Mouse (Mus musculus) heart, postnatal 10 days (tissue): ENCODE data around the gene Arid3a. TPM values are rescaled to one million over a fixed set of nuclear protein-coding genes. Genes with fewer than 3 reads are reported as not detected.
A peak's percentile ranks its signal among the peaks of the same experiment; 100 is the strongest.

Experiments used
- DNase-seq, 2 experiments: peaks; one replicate each; pipeline ENCODE4 v3.0.0; 2021
- intact Hi-C: fragments of 180-260 bp; cut with DNase I; formaldehyde crosslinking; loops from one replicate; pipeline ENCODE4 v1.15.1; 2025
- total RNA-seq, 2 experiments: library from RNA; stranded (reverse); gene quantifications; 2 replicates each; pipeline ENCODE4 v1.2.3; 2021

The Arid3a gene
- total RNA-seq, 2 experiments from 2014 or later, result 3.1 to 3.2 TPM

DNA sequence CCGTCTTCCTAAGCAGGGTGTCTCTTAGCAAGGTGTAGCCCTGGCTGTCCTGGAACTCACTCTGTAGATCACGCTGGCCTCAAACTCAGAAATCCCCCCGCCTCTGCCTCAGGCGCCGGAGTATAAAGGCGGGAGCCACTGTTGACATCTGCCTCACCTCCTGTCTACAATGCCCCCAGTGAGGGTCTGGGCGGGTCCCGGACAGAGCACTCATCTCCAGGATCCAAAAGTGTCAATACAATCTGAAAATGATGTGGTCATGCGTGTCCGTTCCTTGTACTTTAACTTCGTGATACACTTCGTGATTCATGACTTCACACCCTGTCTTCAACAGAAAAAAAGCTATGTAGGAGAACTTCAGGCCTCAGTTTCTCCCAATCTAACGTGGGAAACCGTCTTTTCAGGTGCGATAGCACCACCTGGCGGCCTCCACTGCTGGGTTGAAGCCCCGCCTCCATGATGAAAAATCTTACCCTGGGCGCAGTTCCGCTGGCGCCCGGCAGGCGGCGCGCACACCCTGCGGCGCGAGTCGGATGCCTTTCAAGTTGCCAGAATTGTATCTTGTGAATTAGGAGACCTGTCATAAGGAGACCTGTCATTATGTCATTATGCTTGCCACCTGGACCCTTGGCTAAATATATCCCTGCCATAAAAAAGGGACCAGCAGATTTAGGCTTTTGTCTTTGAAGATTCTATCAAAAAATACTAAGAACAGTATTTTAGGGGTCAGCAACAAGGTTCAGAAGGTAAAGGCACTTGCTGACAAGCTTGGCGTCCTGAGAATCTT, 1.7 kb upstream of the Arid3a start:
- intact Hi-C loops, result loop anchor here (1.0 kb wide), 3 partner anchors 33 to 90 kb away; no protein-coding TSS in a partner anchor
- DNase-seq, result peak; percentile 94 to 97

DNA sequence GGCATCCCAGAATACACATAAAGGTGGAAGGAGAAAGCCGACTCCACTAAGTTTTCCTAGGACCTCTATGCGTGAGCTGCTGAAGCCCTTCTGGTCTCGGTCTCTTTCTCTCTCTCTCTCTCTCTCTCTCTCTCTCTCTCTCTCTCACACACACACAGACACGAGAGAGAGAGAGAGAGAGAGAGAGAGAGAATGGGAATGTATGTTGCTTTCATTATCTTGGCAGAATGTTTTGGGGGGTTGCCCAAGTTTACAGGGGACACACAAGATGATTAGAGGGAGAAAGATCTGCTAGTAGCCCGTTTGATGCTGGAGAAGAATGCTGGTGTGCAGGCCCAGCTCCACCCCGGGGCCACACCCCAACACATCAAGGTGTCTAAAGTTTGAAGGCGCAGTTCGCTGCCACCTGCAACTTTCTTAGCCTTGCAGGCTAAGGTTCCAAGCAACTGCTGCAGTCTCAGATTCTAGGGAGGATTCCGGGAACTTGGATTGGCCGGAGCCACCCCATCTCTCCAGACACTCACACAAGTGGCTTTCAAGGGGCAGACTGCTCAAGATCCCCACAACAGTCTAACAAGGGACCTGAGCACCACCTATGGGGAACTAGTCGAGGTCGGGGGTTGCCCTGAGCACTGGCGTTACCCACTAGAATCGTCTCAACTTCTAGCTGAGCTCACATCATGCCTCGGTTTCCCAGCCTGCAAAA, 905 bp upstream of the Arid3a start:
- peak in 1 of 2 experiments; percentile 27 for DNase-seq
- intact Hi-C loops, result loop anchor here (1.0 kb wide), 3 partner anchors 32 to 91 kb away; no protein-coding TSS in a partner anchor

DNA sequence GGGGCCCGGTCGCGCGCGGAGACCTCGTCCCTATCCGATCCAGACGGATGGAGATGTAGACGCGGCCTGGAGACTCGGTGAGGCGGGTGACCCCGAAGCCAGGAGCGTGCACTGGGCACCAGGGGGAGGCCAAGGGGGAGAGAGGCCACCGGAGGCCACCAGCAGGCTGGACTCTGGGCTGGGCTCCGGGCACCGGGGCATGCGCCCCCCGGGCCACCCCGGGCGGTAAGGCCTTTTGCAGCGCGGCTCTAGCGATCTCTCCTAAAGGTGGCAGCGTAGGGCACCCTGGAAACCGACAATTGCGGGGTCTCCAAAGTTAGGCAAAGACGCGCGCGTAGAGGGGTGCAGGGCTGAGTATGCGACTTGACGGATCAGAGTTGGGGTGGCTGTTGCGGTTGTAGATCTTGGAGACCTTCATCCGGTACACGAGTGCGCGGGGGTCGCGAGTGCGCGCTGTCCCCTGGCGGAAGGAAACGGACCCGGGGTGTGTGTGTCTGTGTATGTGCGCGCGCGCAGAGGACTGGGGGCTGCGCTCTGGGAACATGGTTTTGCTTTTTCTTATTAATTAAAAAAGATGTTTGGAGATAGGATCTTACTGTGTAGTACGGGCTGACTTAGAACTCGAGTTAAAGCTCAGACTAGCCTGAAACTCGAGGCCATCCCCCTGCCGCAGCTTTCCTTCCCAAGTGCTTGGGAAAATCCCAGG, 634 bp downstream of the Arid3a start:
- DNase-seq, result peak; percentile 58 to 70

DNA sequence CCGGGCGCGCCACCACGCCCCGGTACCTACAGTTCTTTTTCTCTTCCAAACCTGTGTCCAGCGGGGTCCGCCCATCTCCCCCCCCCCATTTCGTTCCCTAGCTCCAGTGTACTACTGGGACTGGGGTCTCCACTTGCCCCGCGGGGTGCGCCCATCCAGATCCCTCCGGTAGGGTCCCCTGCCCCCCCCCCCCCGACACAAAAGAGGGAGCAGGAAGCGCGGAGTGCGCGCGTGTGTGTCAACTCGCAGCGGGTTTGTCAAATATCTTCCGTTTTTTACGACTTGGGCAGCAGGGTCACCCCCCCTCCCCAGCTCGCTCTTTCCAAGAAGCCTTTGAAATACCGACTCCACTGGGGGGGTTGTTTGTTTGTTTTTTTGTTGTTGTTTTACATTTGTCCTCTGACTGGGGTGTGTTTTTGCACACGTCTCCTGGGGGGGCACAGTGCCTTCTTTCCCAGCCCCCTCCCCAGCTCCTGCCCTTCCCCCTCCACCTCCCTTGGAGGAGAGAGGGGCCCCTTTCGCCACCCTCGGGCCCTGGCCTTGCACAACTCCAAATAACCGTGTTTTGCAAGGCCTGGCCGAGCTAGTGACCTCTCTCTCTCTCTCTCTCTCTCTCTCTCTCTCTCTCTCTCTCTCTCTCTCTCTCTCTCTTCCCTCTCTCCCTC, 1.3 kb downstream of the Arid3a start:
- intact Hi-C loops, result no loop called here
- DNase-seq, result peak in 1 of 2 experiments; percentile 24

More for the DNA sequence above, 634 bp downstream of the Arid3a start:
- intact Hi-C loops, result no loop called here

DNA sequence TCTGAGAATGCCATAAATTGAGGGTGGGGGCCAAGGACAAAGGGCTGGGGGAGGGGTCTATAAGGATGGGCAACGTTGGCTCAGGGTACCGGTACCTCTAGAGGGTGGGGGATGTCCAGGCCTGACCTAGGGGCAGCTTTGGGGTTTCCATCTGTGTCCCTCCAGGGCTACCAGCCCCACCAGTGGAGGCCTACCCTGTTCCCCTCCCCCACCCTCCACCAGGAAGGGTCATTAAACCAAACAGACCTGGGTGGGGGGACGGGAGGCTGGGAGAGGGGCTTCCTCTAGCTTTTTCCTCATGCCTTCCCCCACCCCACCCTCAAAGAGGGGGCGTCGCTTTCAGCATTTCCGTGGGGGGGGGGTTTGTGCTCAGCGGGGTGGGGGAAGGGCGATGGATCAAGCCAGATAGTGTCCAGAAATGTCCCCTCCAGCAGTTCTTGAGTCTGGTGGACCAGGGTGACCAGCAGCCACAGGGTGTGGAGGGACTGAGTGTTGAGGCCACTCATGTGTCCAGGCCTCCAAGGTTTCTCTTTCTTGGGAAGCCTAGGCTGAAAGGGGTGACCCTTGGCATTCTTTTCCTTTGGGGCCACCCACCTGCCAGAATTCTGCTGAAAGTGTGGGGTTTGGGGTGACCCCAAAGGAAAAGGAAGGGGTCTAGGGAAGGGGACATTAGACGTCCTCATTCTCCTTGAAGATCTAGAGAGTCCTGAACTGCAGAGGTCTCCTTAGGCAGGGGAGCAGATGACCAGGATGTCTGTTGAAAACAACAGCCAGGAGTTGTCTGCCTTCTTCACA, 2.3 kb downstream of the Arid3a start:
- intact Hi-C loops, result no loop called here
- no peak for DNase-seq

DNA sequence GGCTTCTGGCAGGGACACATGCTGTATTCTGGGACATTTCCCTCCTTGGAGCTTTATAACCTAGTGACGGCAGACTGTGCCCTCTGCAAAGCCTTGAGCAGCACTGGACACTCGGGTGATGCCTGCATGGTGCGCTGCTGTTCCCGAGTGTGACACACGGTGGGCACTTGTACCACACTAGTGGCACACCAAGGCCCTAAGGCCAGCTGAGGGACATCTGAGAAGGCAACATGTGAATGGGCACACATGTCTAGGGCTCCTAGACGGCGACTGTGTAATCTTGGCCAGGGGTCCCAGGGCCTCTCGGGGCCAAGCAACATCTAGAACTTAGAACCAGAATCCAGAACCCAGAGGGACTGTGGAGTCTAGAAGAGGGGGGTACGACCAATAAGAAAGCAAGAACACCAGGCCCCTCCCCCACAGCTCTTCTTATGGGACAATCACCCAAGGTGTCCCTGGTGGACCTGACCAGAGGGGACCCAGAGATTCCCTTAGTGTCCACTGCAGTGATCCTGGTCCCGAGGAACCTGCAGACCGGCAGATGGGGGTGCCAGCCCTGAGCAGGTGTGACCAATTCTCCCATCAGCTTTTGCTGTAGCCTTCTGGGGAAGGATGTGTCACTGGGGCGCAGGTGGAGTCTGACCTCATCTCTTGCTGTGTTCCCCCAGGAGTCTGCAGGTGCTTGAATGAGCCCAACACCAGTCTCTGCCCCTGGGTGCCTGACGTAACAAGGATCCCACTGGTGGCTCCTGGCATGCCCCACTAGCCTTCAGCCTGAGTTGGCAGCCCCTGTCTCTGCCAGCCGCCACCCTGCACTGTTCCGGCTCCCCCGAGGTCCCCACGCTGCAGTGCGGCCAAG, 3.4 kb downstream of the Arid3a start:
- intact Hi-C loops, result no loop called here

DNA sequence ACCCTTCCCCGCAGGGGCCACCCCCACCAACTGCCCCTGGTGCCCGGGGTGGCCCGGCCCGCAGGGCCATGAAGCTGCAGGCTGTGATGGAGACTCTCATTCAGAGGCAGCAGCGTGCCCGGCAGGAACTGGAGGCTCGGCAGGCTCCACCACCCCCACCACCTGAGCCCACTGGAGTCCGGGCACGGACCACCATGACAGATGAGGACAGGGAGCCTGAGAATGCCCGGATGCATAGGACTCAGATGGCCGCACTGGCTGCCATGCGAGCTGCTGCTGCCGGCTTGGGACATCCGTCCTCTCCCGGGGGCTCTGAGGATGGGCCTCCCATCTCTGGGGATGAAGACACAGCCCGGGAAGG, 4.0 kb downstream of the Arid3a start:
- DNase-seq, result no peak
- intact Hi-C loops, result no loop called here

More for the DNA sequence above, 3.4 kb downstream of the Arid3a start:
- DNase-seq, result no peak

DNA sequence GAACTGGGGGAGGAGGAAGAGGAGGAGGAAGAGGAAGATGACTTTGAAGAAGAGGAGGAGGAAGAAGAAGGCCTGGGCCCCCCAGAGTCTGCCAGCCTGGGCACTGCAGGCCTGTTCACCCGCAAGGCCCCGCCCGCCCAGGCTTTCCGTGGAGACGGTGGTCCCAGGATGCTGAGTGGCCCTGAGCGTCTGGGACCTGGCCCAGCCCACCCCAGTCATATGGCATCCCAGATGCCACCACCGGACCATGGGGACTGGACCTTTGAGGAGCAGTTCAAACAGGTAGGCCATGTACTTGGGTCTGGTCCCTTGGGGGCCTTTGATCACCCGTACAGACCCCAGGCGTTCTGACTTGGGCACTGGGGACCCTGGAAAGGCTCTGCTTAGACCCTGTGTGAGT, 5.0 kb downstream of the Arid3a start:
- intact Hi-C loops, result no loop called here
- no peak for DNase-seq

DNA sequence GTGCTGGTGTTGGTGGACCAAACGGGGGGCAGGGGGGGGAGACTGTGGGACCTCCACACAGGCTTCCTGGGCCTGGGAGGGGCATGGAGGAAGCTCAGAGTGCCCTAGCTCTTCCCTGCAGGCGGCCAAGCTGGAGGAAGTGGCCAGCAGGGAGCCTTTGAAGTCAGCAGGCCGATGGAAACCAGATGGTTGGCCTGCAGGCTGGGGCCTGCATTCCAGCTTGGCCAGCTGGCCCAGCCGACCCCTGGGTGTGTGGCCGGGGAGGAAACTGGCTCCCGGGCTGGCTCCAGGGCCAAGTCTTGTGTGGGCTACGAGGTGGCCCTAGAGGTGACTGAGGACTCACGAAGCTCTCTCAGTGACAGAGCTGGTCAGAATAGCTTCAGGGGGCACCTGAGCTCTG, 5.9 kb downstream of the Arid3a start:
- peak; percentile 81 to 86 for DNase-seq
- intact Hi-C loops, result no loop called here

DNA sequence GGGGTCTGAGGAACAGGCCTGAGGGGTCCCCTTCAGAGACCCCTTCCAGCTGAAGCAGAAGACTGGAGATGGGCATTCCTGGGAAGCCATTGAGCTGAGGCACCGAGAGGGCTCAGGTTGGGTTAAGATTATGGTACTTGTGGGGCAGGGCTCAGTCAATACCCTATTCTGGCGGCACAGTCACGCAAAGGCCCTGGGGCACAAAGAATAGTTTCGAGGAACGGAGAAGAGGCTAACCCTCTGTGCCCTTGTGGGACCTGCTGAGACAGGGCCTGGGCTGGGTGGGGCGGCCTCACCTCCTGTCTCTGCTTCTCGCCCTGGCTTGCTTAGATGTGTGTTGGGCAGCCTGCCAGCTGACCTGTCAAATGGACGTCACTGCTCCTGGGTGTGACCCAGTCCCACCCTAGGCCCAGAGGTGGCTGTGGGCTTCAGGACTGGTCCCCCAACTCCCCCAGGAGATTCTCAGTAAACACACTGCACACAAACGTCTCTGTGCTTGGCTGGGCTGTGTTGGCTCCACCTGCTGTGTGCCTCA, 6.4 kb downstream of the Arid3a start:
- intact Hi-C loops, result no loop called here
- DNase-seq, result no peak

DNA sequence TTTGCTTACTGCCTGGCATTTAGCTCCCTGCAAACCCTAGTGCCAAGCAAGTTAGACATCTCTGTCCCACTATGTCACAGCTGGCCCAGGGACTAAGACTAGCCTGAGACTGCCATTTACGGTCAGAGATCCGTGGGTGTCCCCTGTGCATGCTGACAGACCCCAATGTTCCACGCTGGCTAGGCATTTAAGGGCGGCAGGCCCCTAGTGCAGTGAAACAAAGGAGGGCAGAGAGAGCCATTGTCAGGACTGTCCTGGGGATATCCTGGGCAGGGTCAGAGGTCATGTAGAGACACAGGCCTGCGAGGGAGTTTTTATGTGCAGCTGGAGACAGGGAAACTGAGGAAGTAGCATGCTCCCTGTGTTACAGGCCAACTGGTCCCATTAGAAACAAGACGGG, 7.0 kb downstream of the Arid3a start:
- intact Hi-C loops, result no loop called here

DNA sequence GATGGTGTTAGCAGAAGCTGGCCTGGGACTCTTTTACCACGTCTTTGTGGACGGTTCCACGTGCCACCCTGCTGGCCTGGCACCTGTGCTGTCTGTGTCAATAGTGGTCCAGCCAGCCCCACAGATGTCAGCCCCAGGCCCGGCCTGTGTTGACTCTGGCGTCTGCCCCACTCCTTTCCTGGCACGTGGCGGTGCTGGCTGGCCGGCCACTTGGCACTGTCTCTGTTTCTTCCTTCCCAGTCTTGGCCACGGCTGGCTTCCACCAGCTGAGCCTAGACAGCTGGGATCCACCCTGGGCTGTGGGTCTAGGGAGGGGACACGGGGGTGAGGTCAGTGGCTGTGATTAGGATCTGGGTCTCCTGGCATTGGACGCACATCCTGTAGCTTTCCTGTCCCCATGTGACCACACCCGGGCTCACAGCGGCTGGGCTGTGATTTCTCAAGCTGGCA, 7.5 kb downstream of the Arid3a start:
- intact Hi-C loops, result no loop called here

More for the DNA sequence above, 7.0 kb downstream of the Arid3a start:
- DNase-seq, result no peak

DNA sequence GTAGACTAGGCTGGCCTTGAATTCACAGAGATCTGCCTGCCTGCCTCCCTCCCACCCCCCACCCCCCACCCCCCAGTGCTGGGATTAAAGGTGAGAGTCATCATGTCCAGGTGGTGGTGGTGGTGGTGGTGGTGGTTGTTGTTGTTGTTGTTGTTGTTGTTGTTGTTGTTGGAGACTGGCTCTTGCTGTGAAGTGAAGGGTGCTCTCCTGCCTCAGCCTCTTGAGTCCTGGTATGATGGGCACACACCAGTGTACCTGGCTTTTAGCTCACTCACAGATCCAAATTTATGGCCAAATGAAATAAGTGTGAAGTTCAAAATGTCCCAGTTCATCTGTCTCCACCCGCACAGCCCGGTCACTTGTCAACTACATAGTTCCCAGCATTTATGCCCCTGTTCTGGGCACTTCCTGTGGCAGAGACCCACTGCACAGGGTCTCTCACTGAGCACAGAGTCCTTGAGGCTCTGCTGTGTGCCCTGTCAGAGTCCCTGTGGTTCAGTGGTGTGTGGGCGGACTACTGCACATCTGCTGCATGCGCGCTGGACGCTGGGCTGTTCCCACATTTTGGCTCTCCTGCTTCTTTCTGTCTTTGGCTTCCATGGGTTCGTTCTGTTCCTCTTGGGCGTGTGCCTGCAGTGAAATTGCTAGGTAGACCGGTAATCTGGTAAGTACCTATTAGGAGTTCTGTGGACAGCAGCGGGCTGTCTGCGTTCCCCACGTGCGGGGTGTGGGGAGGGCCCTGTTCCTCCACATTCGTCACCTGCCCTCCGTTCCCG, 8.1 kb downstream of the Arid3a start:
- DNase-seq, result no peak
- intact Hi-C loops, result no loop called here

More for the DNA sequence above, 7.5 kb downstream of the Arid3a start:
- DNase-seq, result peak; percentile 92 to 93

DNA sequence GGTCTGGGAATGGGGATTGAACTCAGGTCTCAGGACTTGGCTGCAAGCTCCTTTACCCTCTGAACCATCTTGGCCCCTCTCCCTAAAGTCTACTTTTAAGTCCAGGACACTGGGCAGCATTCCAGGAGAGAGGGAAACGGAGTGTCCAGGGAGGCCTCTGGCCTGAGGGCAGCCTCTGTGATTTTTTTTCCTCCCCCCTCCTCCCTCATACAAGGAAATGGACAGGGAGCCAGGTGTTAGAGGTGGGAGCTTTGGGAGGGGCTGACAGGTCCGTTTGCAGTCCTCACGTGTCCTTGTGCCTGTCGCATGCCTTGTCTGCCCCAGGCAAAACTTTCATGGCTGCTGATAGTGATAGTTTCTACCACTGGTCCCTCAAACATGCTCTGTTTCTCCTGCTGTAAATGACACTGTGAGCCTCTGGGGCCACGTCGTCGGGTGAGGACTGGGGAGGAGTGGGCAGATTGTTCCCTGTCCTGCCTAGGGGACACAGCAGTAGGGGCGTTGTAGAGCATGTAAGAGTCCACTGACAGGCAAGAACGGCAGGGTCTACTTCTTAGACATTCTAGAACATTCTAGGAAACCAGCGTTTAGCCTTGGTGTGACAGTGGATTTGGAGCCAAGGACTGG, 9.6 kb downstream of the Arid3a start:
- DNase-seq, result no peak
- intact Hi-C loops, result no loop called here

DNA sequence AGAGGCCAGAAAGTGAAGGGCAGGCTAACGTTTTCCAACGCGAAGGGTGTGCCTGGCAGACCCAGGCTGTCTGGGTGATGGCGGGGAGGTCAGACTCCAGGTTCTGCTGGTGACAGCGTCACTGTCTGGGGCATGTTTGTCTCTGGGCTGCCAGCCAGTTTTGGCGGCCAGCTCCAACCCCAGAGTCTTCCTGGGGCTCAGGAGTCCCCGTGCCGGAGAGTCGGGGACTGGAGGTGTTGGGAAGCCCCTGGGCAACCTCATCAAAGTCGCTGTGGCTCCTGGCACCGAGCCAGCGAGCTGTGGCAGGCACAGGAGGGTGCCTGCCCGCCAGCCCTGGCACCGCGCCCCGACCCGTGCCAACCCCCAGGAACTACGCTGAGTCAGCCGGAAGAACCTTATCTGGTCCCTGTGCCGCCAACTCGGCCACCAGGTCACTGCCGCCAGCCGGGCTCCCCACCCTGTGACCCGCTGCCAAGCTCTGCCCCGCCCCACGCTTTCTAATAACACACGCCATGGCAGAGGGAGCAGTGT, 10.1 kb downstream of the Arid3a start:
- intact Hi-C loops, result no loop called here
- DNase-seq, result peak; percentile 90

DNA sequence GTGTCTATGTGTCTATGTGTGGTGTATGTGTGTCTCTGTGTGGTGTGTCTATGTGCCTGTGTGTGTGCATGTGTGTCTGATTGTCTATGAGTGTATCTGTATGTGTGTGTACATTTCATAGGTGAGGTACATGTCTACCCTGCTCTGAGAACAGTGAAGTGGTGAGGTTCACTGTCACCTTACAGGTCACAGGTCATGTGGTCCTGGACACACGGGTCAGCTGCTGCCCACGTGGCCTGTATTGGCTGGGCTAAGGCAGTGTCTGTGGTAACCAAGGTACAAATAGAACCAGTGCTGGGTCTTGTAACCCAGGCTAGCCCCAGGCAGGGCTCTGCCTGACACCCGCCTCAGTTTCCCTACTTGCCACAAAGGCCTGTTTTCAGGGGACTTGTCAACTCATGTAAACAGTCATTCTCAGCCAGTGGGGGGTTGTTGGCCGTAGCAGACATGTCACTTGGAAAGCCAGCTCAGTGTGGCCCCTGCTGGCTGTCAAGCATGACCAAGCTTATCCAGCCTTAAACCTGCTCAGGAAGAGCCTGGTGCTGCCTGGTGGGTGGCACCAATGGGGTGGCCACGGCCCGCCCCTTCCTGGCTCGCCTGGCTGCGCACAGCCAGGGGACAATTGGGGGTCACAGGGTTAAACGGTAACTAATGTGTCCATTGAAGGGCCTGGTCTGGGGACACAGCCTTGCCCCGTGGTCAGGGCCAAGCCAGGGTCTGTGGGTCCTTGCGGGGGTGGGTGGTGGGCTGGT, 11.1 kb downstream of the Arid3a start:
- DNase-seq, result no peak
- intact Hi-C loops, result no loop called here
